Mouse (Mus musculus) cerebral cortex, adult 2 months (tissue): ENCODE measurements around the gene Mfsd1.

Source experiments
- WGBS: fragments of 180-500 bp; shearing (Covaris S2); methylation state at CpG from one replicate; pipeline ENCODE4 v1.1.7; 2018; 5-methylcytosine and 5-hydroxymethylcytosine counted together

The Mfsd1 gene

DNA sequence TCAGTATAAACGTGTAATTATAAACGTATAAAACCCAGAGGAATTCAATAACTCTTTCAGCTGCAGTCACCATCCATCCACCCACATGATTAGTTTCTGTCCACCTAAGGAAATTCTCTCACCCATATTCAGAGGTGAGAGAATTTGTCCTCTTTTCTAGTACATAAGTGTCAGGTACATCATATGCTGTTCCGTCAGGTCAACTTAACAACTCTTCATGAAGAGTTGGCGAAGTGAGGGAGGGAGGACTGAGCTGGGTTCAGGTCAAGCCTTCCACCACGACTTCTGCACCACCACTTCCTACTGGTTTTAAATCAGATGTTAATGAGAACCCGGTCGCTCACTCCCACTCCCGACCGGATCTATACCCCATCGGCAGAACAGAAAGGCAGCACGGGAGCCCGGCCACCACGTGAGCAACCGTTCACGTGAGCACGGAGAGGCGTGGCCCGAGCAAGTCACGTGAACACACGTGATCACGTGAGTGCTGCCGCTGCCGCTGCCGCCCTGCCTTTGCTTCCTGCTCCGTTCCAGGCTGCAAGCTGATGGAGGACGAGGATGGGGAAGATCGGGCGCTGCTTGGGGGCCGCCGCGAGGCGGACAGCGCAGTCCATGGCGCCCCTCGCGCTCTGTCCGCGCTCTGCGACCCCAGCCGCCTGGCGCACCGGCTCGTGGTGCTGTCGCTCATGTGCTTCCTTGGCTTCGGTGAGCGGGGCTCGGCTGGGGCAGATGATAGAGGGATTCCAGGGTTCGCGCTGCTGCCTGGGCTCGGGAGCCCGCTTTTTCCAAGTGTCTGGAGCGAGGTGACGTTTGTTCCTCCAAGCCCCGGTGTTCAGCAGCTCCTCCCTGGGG is at the start of gene Mfsd1:
Mfsd1 (plus strand) TSS at position 469 of the 852 bp plus-strand sequence.
- 4% methylated on average over 54 of the region's 54 CpGs for whole genome bisulfite sequencing

DNA sequence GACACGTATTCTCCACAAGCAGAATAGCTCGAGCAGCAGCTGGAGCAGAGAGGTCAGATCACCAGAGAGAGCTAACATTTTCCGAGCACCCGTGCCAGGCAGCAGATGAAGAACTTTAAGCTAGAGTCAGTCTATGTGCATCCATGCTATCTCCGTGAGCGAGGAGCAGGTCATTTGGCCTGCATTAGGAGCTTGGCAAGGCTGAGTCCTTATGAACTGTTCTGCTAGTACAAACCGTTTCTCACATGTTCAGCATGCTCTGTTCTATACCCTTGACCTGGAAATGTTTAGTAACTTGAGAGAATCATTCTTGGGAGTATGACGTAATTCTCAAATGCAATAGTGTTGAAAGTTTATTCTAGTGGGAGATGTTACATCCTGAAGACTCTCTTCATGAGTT is 38.9 kb upstream of the Mfsd1 start:
- WGBS, result 90% methylated on average over 8 of the region's 8 CpGs

DNA sequence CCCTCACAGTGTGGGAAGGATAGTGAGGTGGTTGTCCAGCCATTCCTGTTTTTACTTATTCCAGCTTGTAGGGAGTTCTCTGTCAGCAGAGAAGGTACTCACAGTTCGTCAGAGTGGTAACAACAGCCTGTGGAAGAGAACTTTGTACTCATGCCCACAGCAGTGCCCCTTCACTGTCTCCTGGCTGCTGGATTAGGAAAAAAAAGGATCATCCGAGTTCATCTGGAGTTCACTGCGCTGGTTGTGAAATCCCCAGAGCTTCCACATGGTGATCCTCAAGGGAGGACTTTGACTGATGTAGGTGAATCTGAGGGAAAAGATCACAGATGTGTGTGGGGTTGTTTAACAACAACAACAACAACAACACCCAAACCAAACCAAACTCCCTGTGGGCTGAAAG is 31.3 kb upstream of the Mfsd1 start:
- WGBS, result 80% methylated on average over 3 of the region's 3 CpGs

DNA sequence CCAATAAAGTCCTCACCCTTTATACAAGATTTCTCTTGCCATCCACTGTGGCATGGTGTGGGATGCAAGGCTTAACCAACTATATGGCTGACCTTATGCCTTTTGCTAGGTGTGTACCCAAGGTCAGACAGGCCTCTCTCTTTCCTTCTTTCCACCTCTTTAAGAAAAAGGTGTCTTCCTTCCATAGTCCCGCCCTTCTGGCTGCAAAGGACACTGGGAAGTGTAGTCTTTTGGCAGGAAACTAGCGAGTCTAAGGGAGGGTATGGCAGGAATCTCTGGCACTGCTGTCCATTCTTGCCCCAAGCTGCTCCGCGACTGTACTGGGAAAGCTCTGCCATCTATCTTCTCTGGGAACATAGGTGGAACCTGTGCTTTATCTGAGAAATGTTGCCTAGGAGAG is 29.3 kb upstream of the Mfsd1 start:
- WGBS, result 54% methylated on average over 4 of the region's 4 CpGs

DNA sequence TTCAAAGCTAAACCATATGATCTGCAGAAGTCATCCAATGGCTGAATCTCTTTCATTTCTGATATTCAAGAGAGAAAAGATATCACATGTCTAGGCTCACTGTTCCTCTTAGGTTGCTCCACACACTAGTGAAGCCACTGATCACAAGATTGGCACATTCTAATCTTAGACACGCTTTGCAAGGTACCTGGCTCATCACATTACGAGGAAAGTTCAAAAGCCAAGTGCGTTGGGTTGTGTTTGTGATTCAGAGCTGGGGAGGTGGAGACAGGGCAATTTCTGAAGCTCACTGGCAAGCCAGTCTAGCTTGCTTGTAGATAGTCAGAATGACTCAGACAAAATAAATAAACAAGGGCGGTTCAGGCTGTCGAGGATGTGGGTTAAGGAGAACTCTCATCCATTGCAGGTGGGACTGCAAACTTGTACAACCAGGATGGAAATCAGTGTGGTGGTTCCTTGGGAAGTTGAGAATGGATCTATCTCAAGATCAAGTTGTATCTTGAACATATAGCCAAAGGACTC is 28.6 kb upstream of the Mfsd1 start:
- 83% methylated on average over 5 of the region's 5 CpGs for WGBS

DNA sequence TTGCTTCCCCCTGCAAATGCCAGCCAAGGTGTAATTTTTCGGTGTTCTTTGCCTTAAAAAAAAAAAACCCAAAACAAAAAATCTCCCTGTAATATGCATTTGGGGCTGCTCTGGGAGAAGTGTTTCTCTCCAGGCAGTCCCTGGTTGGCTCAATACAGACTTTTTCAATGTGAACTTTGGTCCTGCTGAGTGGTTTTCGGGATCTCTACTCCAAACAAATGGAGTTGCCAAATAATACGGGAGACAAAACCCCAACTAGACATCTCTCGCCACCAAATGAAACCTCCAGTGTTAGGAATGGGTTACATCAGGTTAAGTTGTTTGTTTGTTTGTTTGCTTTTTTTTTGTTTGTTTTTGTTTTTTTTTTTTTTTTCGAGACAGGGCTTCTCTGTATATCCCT is 27.3 kb upstream of the Mfsd1 start:
- 83% methylated on average over 5 of the region's 5 CpGs for WGBS

DNA sequence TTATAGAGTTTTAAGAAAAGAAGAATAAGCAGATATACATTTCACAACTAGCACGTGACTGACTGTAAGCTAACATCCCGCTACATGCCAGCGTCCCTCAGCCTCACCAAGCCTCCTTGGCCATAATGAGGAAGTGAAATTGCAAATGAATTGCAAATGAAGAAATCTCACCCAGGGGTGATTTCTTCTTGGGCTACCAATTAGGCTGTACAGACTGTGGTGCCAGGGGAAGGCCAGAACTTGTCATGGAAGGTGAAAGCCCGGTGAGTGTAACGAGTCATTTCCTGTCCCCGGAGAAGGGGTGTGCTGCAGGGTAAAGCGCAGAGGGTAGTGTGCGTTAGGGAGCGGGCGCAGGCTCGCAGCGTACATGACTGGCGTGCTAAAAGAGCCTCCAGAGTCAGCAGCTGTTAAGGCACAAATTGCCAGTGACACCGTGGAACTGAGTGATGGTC is 25.3 kb upstream of the Mfsd1 start:
- WGBS, result 32% methylated on average over 14 of the region's 14 CpGs

DNA sequence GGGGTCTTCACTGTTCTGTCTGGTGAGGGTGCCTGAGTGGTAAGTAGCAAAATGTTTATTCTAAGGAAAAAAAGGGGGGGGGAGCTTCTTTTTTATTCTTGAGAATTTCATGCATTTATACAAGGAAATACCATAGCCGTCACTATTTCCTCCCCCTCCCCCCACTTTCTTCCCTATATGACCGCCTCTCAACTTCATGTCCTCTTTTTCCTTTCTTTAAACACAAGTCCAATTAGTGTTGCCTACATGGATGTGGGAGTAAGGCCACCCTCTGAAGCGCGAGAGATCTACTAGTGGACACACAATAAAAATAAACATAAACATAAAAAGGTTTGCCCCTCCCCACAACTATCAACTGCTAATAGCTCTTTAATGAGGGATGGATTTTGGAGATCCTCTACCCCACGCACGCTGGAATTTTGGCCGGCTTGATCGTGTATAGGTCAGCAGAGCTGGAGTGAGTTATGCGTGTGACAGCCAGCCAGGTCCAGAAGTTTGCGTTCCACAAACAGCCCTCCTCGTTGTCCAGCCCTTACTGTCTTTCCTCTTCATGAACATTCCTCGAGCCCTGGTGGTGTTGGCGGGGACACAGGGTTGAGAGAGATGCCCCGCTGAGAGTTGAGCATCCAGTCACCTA is 24.7 kb upstream of the Mfsd1 start:
- 79% methylated on average over 14 of the region's 14 CpGs for WGBS

DNA sequence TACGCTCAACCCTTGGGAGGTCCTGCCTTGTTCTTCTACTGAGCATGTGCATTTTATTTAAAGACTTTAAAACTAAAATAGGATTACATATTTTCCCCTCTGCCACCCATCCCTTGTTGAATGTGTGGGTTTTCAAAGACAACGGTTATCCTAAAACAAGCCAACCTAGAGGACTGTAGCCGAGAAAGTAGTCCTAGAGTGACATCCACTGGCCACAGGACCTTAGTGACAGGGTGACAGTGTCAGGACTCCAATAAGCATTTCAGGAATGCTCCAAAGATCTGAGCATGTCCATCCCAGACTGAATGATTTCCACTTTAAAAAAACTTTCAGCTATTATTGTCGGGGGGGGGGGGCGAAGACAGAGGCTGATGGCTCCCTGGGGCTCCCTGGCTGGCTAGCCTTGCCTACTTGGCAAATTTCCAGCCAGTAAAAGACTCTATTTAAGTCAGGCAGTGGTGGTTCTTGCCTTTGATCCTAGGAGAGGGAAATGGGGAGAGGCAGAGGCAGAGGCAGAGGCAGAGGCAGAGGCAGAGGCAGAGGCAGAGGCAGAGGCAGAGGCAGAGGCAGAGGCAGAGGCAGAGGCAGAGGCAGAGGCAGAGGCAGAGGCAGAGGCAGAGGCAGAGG is 17.7 kb upstream of the Mfsd1 start:
- WGBS, result 40% methylated on average over 5 of the region's 5 CpGs

DNA sequence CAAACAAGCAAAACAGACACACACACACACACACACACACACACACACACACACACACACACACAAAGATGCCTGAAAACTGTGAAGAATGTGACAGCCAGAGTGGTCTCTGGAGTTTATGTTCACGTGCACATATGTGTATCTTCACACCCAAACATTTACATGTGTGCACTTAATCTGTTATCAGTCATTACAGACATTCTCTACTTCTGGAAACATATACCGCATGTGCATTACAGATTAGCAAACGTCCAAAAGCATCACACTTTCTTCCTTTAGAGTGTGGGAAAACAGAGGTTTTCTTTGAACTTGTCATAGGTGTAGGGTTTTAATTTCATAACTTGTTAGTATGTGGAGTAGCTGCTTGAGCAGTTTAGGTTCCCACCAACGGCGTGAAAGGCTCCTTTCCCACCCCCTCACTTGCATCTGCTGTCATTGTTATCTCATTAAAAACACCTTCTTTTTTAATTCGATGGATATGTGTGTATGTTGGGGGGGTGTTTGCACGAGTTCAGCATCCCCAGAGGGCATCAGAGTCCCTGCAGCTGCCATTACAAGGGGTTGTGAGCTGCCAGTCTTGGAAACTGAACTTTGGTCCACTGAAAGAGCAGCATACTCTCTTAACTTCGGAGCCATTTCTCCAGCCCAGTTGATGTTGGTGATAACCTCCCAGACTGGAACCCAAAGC is 16.9 kb upstream of the Mfsd1 start:
- WGBS, result 58% methylated on average over 8 of the region's 8 CpGs

DNA sequence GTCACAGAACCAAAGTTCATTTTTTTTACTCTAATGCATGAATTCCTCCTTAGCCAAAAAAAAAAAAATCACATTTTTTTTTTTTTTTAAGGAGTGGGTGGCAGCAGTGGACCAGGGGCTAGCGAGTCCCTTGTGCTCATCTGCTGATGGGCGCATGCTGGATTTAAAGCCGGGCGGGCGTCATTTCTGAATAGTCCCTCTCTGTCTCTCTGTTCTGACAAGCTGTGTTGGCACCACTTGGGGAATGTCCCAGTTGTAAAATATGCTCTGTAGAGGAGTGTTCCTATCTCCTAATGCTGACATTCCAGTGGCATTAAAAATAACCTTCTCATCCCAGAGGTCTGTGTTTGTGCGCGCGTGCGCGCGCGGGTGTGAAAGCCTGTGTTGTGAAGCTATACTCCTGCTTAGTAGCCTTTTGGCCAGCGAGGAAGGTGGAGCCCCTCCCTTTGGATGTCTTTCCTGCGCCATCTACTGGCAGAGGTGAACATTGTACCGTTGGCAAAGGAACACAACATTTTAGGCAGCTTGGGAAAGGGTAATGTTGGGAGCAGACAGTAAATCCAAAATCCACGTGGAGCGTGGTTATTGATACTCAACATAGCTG is 14.4 kb upstream of the Mfsd1 start:
- WGBS, result 10% methylated on average over 17 of the region's 17 CpGs

DNA sequence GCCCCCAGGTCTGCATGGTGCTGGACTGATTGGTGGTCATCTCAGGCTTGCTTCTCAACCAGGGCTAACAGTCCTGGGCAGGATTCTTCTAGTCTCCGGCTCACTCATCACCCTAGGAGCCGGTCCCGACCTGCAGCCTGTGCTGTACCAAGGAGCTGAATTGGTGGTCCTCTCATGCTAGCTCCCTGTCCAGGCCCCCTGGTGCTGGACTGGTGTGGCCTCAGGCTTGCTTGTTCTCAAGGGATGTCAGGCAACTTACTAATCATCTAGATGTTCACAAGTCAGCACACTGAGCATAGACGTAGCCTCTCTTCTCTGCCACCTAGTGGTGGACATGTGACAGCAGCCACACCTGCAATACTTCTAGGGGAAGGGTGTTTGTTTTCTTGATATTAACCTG is 9.6 kb upstream of the Mfsd1 start:
- WGBS, result 68% methylated on average over 4 of the region's 4 CpGs

DNA sequence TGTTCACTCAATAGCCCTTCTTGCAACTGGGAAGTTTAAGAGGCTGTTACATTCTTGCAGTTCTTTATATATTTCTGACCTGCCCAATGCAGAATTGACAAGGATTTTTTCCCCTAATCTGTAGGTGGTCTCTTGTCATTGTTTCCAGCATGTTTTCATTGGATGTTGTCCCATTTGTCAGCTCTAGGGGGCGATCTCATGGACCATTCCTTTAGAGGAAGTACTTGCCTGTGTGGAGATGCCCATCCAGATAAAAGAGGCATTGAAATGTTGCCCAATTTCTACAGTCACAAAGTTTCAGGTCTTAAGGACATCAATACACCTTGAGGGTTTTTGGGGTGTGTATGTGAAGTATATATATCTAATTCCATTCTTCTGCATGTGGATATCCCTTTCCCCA is 9.0 kb upstream of the Mfsd1 start:
- 3% methylated on average over 1 of the region's 1 CpGs for WGBS

DNA sequence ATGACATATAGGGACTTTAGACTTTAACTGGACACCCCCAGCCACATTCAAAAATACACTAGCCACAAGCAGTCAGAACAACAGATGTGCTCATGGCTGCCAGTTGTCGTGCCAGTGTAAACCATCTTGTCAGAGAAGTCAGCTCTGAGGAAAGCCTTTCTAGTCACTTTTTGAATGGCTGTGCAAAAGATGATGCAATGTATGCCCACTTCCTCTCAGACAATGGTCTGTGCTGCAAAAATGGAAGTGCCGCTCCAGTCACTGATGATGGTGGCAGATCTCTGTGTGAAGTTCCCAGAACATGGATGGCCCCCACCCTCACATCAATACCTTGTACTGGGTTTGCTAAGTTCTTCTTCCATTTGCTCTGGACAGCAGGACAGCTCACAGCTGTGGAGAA is 6.3 kb upstream of the Mfsd1 start:
- WGBS, result 80% methylated on average over 2 of the region's 2 CpGs

DNA sequence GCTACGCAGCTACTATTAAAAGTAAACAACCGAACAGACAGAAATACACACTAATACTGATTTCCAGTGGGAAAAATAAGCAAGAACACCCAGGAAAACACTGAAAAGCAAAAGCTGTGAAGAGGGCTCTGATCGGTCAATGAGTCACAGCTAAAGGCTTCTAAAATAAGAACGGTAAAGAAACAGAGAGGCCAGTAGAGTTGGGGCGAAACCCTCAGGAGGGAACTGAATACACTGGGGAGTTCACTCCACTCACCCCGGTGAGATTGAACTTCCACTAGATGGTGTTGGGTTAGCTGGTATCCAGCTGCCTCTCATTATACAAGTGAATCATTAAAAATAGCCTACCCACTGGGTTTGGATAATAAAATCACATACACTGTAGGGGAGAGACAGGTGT is 5.8 kb upstream of the Mfsd1 start:
- 81% methylated on average over 6 of the region's 6 CpGs for WGBS

DNA sequence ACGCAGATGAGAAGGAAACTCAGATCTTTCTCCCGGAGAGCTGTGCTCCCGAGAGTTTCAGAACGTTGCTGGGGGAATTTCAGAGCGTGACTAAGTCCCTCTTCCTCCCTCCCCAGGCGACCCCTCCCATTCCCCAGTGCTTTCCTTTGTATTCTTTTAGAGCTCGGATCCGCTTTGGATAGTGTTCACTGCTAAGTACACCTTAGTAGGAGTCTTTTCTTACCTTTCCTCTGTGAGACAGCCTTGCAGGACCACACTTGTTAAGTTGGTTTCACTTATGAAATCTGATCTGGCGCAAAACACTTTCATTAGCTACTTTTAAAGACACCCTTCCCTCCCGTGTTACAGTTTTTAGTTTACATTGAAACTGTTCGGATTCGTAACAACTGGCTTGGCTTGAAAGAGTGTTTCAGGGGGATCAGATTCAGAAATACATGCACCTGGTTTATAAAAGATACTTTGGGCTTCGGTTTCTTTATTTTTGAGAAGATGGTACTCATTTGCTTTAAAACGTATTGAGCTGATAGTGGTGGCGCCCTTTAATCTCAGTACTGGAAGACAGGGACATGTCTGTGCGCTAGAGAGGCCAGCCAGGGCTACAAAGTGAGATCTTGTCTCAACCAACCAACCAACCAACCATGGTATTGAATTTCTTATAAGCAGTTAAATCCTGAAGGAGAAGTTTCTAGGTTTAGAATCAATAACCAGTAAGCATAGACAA is 744 bp downstream of the Mfsd1 start:
- 13% methylated on average over 16 of the region's 16 CpGs for WGBS

DNA sequence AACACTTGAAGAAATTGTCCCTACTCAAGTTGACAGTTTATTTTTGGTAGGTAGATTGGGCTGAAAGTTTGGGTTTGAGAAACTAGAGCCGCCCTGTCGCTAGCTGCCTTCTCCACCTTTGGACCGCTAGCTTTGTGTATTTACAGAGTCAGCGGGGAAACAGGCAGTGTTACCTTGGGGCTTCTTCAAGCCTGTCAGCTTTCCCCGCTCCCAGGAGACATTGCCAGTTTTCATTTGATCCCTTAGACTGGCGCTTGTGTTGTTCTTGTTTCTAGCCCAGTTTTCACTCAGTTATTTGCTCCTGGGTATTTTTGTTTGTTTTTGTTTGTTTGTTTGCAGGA is 1.3 kb downstream of the Mfsd1 start:
- WGBS, result 85% methylated on average over 6 of the region's 6 CpGs

DNA sequence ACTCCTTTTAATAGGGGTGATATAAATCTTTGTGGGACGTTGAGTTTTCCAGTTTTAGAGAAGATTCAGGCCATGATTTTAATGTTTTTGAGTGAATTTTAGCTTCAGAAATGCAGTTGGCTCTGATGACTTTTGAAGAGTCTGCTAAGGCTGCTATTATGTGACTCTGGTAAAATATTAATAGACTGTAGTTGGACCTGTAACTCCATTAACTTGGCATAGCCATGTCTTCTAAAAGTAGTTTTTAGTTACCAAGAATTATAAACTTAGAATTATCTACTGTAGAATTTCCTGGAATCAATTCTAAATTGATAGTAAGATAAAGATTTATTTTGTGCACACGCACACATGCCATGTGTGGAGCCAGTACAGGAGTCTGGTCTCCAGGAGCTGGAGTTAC is 4.0 kb downstream of the Mfsd1 start:
- WGBS, result 95% methylated on average over 2 of the region's 2 CpGs

DNA sequence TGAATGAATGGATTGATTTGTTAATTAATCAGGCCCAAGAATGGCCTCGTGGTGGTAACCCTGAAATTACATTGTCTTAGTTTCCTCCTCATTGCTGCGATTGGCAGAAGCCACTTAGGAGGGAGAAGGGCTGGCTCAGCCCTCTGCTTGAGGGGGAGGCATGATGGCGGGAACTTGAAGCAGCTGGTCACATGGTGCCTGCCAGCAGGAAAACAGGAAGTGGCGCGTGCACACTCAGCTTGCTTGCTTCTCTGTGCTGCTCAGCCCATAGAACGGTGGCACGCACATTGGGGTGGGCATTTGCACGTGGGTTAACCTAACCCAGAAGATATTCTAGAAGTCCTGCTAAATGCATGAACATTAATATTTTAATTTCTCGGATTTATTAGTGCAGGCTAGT is 4.9 kb downstream of the Mfsd1 start:
- 69% methylated on average over 9 of the region's 9 CpGs for WGBS

DNA sequence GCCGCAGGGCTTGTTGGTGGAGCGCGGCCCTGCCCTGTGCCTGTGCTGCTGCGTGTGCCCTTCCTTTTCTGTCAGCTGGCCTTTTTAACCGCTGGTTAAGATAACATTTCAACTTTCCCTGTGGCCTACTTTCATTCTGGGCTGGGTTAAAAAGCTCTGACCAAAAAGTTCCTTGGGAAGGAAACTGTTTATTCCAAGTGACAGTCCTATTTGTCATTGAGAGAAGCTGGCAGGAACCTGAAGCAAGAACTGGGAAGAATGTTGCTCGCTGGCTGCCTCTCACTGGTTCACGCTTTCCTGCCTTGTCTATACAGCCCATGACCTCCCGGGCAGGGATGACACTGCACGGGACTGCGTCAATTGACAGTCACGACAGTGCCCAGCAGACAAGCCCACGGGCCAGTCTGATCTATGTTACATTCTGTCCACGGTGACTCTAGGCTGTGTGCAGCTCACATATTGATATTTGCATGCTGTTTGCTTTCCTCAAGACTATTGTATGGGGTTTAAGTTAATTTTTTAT is 19.1 kb downstream of the Mfsd1 start:
- WGBS, result 93% methylated on average over 13 of the region's 13 CpGs

DNA sequence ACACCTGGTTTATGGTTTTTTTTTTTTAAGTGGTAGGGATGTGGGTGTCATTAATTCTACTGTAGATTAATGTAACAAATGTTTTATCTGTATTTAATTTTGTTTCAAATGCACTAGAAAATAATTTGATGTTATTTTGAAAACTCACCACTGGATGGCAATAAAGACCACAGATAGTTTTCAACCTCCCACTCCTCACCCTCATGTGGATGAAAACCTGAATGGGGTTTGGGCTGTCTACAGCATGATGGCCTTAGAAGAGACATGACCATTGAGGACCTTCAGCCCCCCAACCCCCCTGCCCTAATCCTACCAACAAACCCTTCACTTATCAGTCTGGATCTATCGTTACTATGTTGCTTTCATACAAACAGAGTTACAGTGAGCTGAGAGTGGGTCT is 42.1 kb downstream of the Mfsd1 start:
- 84% methylated on average over 1 of the region's 1 CpGs for WGBS
